Mouse (Mus musculus) MEL (cell line): ENCODE measurements around the gene Osm. TPM values are rescaled to one million over a fixed set of nuclear protein-coding genes. Genes with fewer than 3 reads are reported as not detected.

Experiments used
- DNase-seq: peaks from one replicate; pipeline ENCODE4 v3.0.0; 2011; ENCODE audit warnings: low read depth, low spot score
- H3K27ac ChIP-seq: 2 replicates; pipeline ENCODE4 v1.5.1; 2012; ENCODE audit warnings: low read depth, mild to moderate bottlenecking, control low read depth, low read length, moderate library complexity; ENCODE audit not compliant: control insufficient read depth
- H3K27me3 ChIP-seq, 2 experiments: fragments of 150-350 bp in 1 of 2; sonication (generic) in 1 of 2; 2 replicates each; pipeline ENCODE4 v1.6.1; 2012; ENCODE audit warnings: low read length in 2 of 2, mild to moderate bottlenecking in 2 of 2, improper control_type of control experiment in 1 of 2, moderate library complexity in 1 of 2; ENCODE audit not compliant: insufficient read depth in 2 of 2, control insufficient read depth in 1 of 2
- H3K36me3 ChIP-seq, 2 experiments: 2 replicates each; pipeline ENCODE4 v1.6.1; 2012 to 2014; ENCODE audit warnings: low read length in 2 of 2, improper control_type of control experiment in 1 of 2, inconsistent platforms in 1 of 2, mild to moderate bottlenecking in 1 of 2; ENCODE audit not compliant: insufficient read depth in 2 of 2, control insufficient read depth in 1 of 2
- H3K4me1 ChIP-seq, 2 experiments: fragments of 150-350 bp in 1 of 2; sonication (generic) in 1 of 2; 2 replicates each; pipeline ENCODE4 v1.6.1; 2012; ENCODE audit warnings: low read length in 2 of 2, improper control_type of control experiment in 1 of 2, mild to moderate bottlenecking in 1 of 2; ENCODE audit not compliant: insufficient read depth in 2 of 2, control insufficient read depth in 1 of 2
- H3K4me3 ChIP-seq, 2 experiments: fragments of 150-350 bp in 1 of 2; sonication (generic) in 1 of 2; 2 replicates each; pipeline ENCODE4 v1.5.1; 2012; ENCODE audit warnings: low read depth in 2 of 2, low read length in 2 of 2, mild to moderate bottlenecking in 2 of 2, moderate library complexity in 2 of 2, control low read depth in 1 of 2, improper control_type of control experiment in 1 of 2; ENCODE audit not compliant: control insufficient read depth in 1 of 2, insufficient read depth in 1 of 2
- H3K79me2 ChIP-seq: 2 replicates; pipeline ENCODE4 v1.6.1; 2012; ENCODE audit warnings: mild to moderate bottlenecking, low read length, moderate library complexity; ENCODE audit not compliant: control insufficient read depth, poor library complexity, insufficient read depth
- H3K9ac ChIP-seq: 2 replicates; pipeline ENCODE4 v1.6.1; 2012; ENCODE audit warnings: low read depth, mild to moderate bottlenecking, control low read depth, low read length, moderate library complexity; ENCODE audit not compliant: control insufficient read depth, poor library complexity, severe bottlenecking
- H3K9me3 ChIP-seq: fragments of 150-350 bp; sonication (generic); replicated peaks from 2 replicates; pipeline ENCODE4 v1.6.1; 2012; ENCODE audit warnings: mild to moderate bottlenecking, low read length, improper control_type of control experiment, moderate library complexity; ENCODE audit not compliant: insufficient read depth
- BHLHE40 ChIP-seq: IDR thresholded peaks from 2 replicates; pipeline ENCODE4 v1.6.1; 2012; ENCODE audit warnings: low read depth, mild to moderate bottlenecking, inconsistent platforms, low read length, improper control_type of control experiment, borderline replicate concordance
- CHD2 ChIP-seq: IDR thresholded peaks from 2 replicates; pipeline ENCODE4 v1.6.1; 2011; ENCODE audit warnings: low read length, improper control_type of control experiment
- CTCF ChIP-seq, 3 experiments: IDR thresholded peaks in 2 of 3; conservative IDR thresholded peaks in 1 of 3; 2 replicates each; pipeline ENCODE4 v1.5.1; 2011 to 2012; ENCODE audit warnings: low read length in 3 of 3, low read depth in 2 of 3, mild to moderate bottlenecking in 2 of 3, improper control_type of control experiment in 1 of 3, inconsistent platforms in 1 of 3, mixed read lengths in 1 of 3, moderate library complexity in 1 of 3; ENCODE audit not compliant: control insufficient read depth in 1 of 3, insufficient read depth in 1 of 3, poor library complexity in 1 of 3, severe bottlenecking in 1 of 3
- ELF1 ChIP-seq: IDR thresholded peaks from 2 replicates; pipeline ENCODE4 v1.6.1; 2014; ENCODE audit warnings: low read depth, mild to moderate bottlenecking, inconsistent platforms, low read length, improper control_type of control experiment, moderate library complexity
- GABPA ChIP-seq: IDR thresholded peaks from 2 replicates; pipeline ENCODE4 v1.6.1; 2012; ENCODE audit warnings: low read depth, mild to moderate bottlenecking, inconsistent platforms, low read length, improper control_type of control experiment, moderate library complexity
- GATA1 ChIP-seq: IDR thresholded peaks from 2 replicates; pipeline ENCODE4 v1.6.1; 2011; ENCODE audit warnings: low read depth, low read length, improper control_type of control experiment
- HCFC1 ChIP-seq: IDR thresholded peaks from 2 replicates; pipeline ENCODE4 v1.6.1; 2012; ENCODE audit warnings: low read depth, mild to moderate bottlenecking, inconsistent platforms, low read length, improper control_type of control experiment, moderate library complexity
- KAT2A ChIP-seq: conservative IDR thresholded peaks from 2 replicates; pipeline ENCODE4 v1.6.1; 2012; ENCODE audit warnings: low read depth, low read length, improper control_type of control experiment, inconsistent platforms
- MAX ChIP-seq: IDR thresholded peaks from 2 replicates; pipeline ENCODE4 v1.6.1; 2011; ENCODE audit warnings: low read length, improper control_type of control experiment
- MAZ ChIP-seq: IDR thresholded peaks from 2 replicates; pipeline ENCODE4 v1.6.1; 2012; ENCODE audit warnings: low read depth, mild to moderate bottlenecking, inconsistent platforms, low read length, improper control_type of control experiment
- MEF2A ChIP-seq: IDR thresholded peaks from 2 replicates; pipeline ENCODE4 v1.6.1; 2014; ENCODE audit warnings: low read depth, mild to moderate bottlenecking, inconsistent platforms, low read length, improper control_type of control experiment; ENCODE audit not compliant: poor library complexity, insufficient replicate concordance, severe bottlenecking; ENCODE audit errors: extremely low read depth
- MYC ChIP-seq: IDR thresholded peaks from 2 replicates; pipeline ENCODE4 v1.6.1; 2011; ENCODE audit warnings: low read depth, mild to moderate bottlenecking, low read length, improper control_type of control experiment, moderate library complexity
- NELFE ChIP-seq: IDR thresholded peaks from 2 replicates; pipeline ENCODE4 v1.6.1; 2011; ENCODE audit warnings: low read depth, low read length, improper control_type of control experiment
- NRF1 ChIP-seq: IDR thresholded peaks from 2 replicates; pipeline ENCODE4 v1.6.1; 2014; ENCODE audit warnings: low read depth, mild to moderate bottlenecking, inconsistent platforms, low read length, improper control_type of control experiment, moderate library complexity; ENCODE audit not compliant: poor library complexity, insufficient read depth, severe bottlenecking
- POLR2A ChIP-seq, 2 experiments: IDR thresholded peaks; 2 replicates each; pipeline ENCODE4 v1.6.1; 2011 to 2012; ENCODE audit warnings: low read length in 2 of 2, mild to moderate bottlenecking in 2 of 2, control low read depth in 1 of 2, improper control_type of control experiment in 1 of 2, low read depth in 1 of 2, moderate library complexity in 1 of 2; ENCODE audit not compliant: control insufficient read depth in 1 of 2, insufficient read depth in 1 of 2, poor library complexity in 1 of 2
- POLR2AphosphoS2 ChIP-seq: IDR thresholded peaks from 2 replicates; pipeline ENCODE4 v1.6.1; 2011; ENCODE audit warnings: low read length, improper control_type of control experiment
- RCOR1 ChIP-seq: IDR thresholded peaks from 2 replicates; pipeline ENCODE4 v1.6.1; 2012; ENCODE audit warnings: low read depth, mild to moderate bottlenecking, inconsistent platforms, low read length, improper control_type of control experiment
- SIN3A ChIP-seq: IDR thresholded peaks from 2 replicates; pipeline ENCODE4 v1.6.1; 2012; ENCODE audit warnings: low read length, improper control_type of control experiment, inconsistent platforms
- TBP ChIP-seq: IDR thresholded peaks from 2 replicates; pipeline ENCODE4 v1.8.0; 2011; ENCODE audit warnings: low read depth, low read length, improper control_type of control experiment
- TCF12 ChIP-seq: IDR thresholded peaks from 2 replicates; pipeline ENCODE4 v1.6.1; 2014; ENCODE audit warnings: low read depth, mild to moderate bottlenecking, inconsistent platforms, low read length, improper control_type of control experiment, moderate library complexity
- USF1 ChIP-seq: IDR thresholded peaks from 2 replicates; pipeline ENCODE4 v1.6.1; 2014; ENCODE audit warnings: low read depth, mild to moderate bottlenecking, inconsistent platforms, low read length, improper control_type of control experiment, moderate library complexity
- USF2 ChIP-seq, 2 experiments: IDR thresholded peaks; 2 replicates each; pipeline ENCODE4 v1.6.1; 2011 to 2012; ENCODE audit warnings: improper control_type of control experiment in 2 of 2, low read length in 2 of 2, borderline replicate concordance in 1 of 2, inconsistent platforms in 1 of 2, low read depth in 1 of 2, mild to moderate bottlenecking in 1 of 2; ENCODE audit not compliant: insufficient read depth in 1 of 2
- ZC3H11A ChIP-seq: IDR thresholded peaks from 2 replicates; pipeline ENCODE4 v1.6.1; 2012; ENCODE audit warnings: low read depth, mild to moderate bottlenecking, inconsistent platforms, low read length, improper control_type of control experiment
- ZKSCAN1 ChIP-seq: IDR thresholded peaks from 2 replicates; pipeline ENCODE4 v1.6.1; 2012; ENCODE audit warnings: low read depth, mild to moderate bottlenecking, inconsistent platforms, low read length, improper control_type of control experiment, moderate library complexity
- ZMIZ1 ChIP-seq: IDR thresholded peaks from 2 replicates; pipeline ENCODE4 v1.6.1; 2012; ENCODE audit warnings: low read depth, mild to moderate bottlenecking, inconsistent platforms, low read length, improper control_type of control experiment, moderate library complexity
- ZNF384 ChIP-seq: IDR thresholded peaks from 2 replicates; pipeline ENCODE4 v1.6.1; 2012; ENCODE audit warnings: low read depth, mild to moderate bottlenecking, inconsistent platforms, low read length, improper control_type of control experiment
- polyA plus RNA-seq, 2 experiments: library from polyadenylated mRNA; stranded (reverse) in 1 of 2; unstranded in 1 of 2; fragments of >175 nt in 1 of 2; fragments of >200 nt in 1 of 2; gene quantifications; 2 replicates each; pipeline versions ENCODE4 v1.2.1 to v1.2.4; 2012; ENCODE audit warnings: low replicate concordance in 2 of 2, low read depth in 1 of 2; ENCODE audit not compliant: insufficient read length in 2 of 2, insufficient read depth in 1 of 2, missing spikeins in 1 of 2
- total RNA-seq: library from RNA; depleted of rRNA; stranded (reverse); fragments of 300-350 nt; gene quantifications from 2 replicates; pipeline ENCODE4 v1.2.3, GENCODE M21; 2012

Osm gene
- total and polyA plus RNA-seq, 3 experiments: 10.6 to 15.4 TPM; not detected in 1

DNA sequence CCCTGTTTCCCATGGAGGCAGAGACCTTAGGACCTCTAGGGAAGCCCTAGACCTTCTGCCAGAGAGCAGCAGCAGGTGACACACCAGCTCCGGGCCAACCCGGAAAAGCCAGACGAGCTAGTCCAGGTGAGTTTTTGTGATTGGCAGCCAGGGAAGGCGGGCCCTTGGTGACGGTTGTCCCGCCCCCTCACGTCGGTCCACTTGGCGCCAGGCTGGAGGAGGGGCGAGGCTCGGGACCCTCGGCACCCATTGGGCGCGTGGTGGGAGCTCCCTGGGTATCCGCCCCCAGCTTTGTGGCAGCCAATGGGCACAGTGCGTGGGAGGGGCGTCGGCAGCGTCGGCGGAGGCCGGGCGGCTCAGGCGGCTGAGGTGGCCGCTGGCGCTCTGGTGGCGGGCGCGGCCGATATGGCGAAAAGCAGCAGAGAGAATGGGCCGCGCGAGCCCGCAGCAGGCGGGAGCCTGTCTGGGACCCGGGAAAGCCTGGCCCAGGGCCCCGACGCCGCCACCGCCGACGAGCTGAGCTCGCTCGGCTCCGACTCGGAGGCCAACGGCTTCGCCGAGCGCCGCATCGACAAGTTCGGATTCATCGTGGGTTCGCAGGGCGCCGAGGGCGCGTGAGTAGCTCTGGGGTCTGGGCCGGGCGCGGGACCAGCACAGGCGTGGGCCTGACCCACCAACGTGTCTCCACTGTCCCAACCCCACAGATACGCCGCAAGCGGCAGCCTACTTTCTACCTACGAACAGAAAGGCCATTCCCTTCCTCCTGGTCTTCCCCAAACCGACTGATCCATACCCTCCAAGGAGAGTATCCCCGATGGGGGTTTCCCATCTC is 49.5 kb upstream of the Osm start, which contains the start of gene Tbc1d10a (continued):
- TF ChIP-seq ZMIZ1 (peak; percentile 93), KAT2A (peak; percentile 45; the same call in 1 of the 2 replicates), ZC3H11A (no peak), MAZ (peak; percentile 71; the same call in 1 of the 2 replicates), ZKSCAN1 (no peak), BHLHE40 (no peak), POLR2A (IDR thresholded peaks at IDR 0.05; ENCODE audit: control insufficient read depth in 1 of 2, insufficient read depth in 1 of 2, low read depth in 1 of 2, low read length in 2 of 2, poor library complexity in 1 of 2) (peak; percentile 85 to 97)

DNA sequence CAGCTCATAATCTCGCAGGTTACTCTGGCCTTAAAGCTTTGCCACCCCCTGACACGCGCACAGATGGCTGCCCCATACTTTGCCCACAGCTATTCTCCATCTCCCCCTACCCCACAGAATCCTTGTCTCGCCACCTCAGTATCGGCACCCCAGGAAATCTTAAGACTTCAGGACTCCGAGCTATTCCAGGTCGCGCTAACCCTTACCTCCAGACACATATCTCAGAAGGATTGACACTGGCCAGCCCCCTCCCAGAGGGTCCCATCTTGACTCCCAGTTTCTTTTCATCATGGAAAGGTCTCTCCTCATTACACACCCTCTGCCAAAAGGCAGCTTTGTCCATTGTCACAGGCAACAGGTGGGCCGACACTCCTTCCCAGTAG is 48.9 kb upstream of the Osm start:
- peaks cover 5 to 11% of the 10 kb centered on the region in 2 experiments for H3K36me3 ChIP-seq
- no peak overlapping the region for H3K27ac ChIP-seq
- no peaks in the 10 kb centered on the region for H3K9me3 ChIP-seq
- H3K79me2 ChIP-seq: peaks cover 8% of the 10 kb centered on the region
- peak overlapping the region; percentile 85 for H3K9ac ChIP-seq
- no peaks in the 10 kb centered on the region for H3K27me3 ChIP-seq
- DNase-seq: no peak
- TF ChIP-seq ZNF384 (no peak), USF2 (IDR thresholded peaks at IDR 0.05; ENCODE audit: borderline replicate concordance in 1 of 2, insufficient read depth in 1 of 2, low read depth in 1 of 2, low read length in 2 of 2) (no peak), TCF12 (no peak), ZMIZ1 (no peak), CTCF (IDR thresholded peaks at IDR 0.05 in 2 of 3, conservative IDR thresholded peaks at IDR 0.05 in 1 of 3; ENCODE audit: control insufficient read depth in 1 of 3, insufficient read depth in 1 of 3, low read depth in 2 of 3, low read length in 3 of 3, poor library complexity in 1 of 3, severe bottlenecking in 1 of 3) (no peak), NRF1 (no peak), BHLHE40 (no peak), ZKSCAN1 (no peak), CHD2 (no peak), ELF1 (no peak)
- TF ChIP-seq, all 39 proteins: peak for 0
- H3K4me3 ChIP-seq: peak overlapping the region; percentile 74 to 91
- H3K4me1 ChIP-seq: peaks cover 0 to 10% of the 10 kb centered on the region in 2 experiments; a peak in 3 of 4 replicates

DNA sequence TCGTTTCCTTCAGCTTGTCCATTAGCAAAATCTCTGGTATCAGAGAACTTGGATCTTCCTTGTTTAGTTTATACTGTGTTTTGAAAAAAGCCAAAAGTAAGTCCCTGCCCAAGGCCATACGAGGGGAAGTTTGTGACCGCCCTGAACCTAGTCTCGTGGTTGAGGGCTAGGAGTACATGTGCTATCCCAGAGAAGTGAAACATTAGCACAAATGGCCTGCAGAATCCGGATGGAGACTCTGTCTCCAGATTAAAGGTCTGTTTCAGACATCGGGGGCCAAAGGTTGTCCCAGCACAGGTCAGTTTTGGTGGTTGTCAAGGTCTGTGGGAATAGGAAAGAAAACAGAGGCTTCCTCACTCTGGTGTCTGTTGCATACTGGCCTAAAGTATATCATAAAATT is 47.0 kb upstream of the Osm start:
- H3K4me3 ChIP-seq: no peak overlapping the region
- H3K27me3 ChIP-seq: no peaks in the 10 kb centered on the region
- H3K9me3 ChIP-seq: no peaks in the 10 kb centered on the region
- H3K9ac ChIP-seq: no peak overlapping the region
- peaks cover 8% of the 10 kb centered on the region for H3K79me2 ChIP-seq
- no peak for DNase-seq
- H3K4me1 ChIP-seq: peaks cover 0 to 8% of the 10 kb centered on the region in 2 experiments; a peak in 3 of 4 replicates
- no peak overlapping the region for H3K27ac ChIP-seq
- H3K36me3 ChIP-seq: peaks cover 0 to 7% of the 10 kb centered on the region in 2 experiments; a peak in 2 of 4 replicates
- TF ChIP-seq MYC: no peak
- no peak for TF ChIP-seq MAX
- no peak for TF ChIP-seq NELFE
- TF ChIP-seq RCOR1: no peak
- no peak for TF ChIP-seq POLR2AphosphoS2
- TF ChIP-seq GATA1: no peak
- TF ChIP-seq ELF1: no peak
- TF ChIP-seq GABPA: no peak
- TF ChIP-seq SIN3A: no peak
- no peak for TF ChIP-seq USF1
- TF ChIP-seq TBP: no peak
- no peak for TF ChIP-seq ZMIZ1
- no peak for TF ChIP-seq ZKSCAN1
- TF ChIP-seq MEF2A: no peak
- no peak for TF ChIP-seq MAZ
- TF ChIP-seq HCFC1: no peak
- TF ChIP-seq USF2 (IDR thresholded peaks at IDR 0.05; ENCODE audit: borderline replicate concordance in 1 of 2, insufficient read depth in 1 of 2, low read depth in 1 of 2, low read length in 2 of 2): no peak
- no peak for TF ChIP-seq CHD2
